Mouse (Mus musculus) forebrain, embryonic 12.5 days (tissue): ENCODE data around the gene Iglon5. TPM values are rescaled to one million over a fixed set of nuclear protein-coding genes. Genes with fewer than 3 reads are reported as not detected.

Source experiments
- ATAC-seq: fragments of 200-750 bp; cut with Nextera tagmentation; 2 replicates; pipeline ENCODE4 v1.8.0; 2017; ENCODE audit warnings: moderate TSS enrichment; ENCODE audit not compliant: low FRiP score
- H3K27ac ChIP-seq: fragments of 300-500 bp; sonication (generic); 2 replicates; pipeline ENCODE4 v1.5.1; 2016; ENCODE audit warnings: mild to moderate bottlenecking
- H3K27me3 ChIP-seq: fragments of 300-500 bp; sonication (generic); 2 replicates; pipeline ENCODE4 v1.6.1; 2016; ENCODE audit warnings: mild to moderate bottlenecking
- H3K36me3 ChIP-seq: fragments of 300-500 bp; sonication (generic); replicated peaks from 2 replicates; pipeline ENCODE4 v1.6.1; 2016; ENCODE audit warnings: mild to moderate bottlenecking
- H3K4me1 ChIP-seq: fragments of 300-500 bp; sonication (generic); 2 replicates; pipeline ENCODE4 v1.6.1; 2016
- H3K4me2 ChIP-seq: fragments of 300-500 bp; sonication (generic); 2 replicates; pipeline ENCODE4 v1.6.1; 2016; ENCODE audit warnings: mild to moderate bottlenecking, moderate library complexity
- H3K4me3 ChIP-seq: fragments of 300-500 bp; sonication (generic); replicated peaks from 2 replicates; pipeline ENCODE4 v1.5.1; 2016; ENCODE audit warnings: mild to moderate bottlenecking
- H3K9ac ChIP-seq: fragments of 300-500 bp; sonication (generic); 2 replicates; pipeline ENCODE4 v1.6.1; 2016; ENCODE audit warnings: mild to moderate bottlenecking
- H3K9me3 ChIP-seq: fragments of 300-500 bp; sonication (generic); 2 replicates; pipeline ENCODE4 v1.6.1; 2016
- WGBS: fragments of 180-500 bp; shearing (Covaris S2); methylation state at CpG from one replicate; pipeline ENCODE4 v1.1.7; 2016; 5-methylcytosine and 5-hydroxymethylcytosine counted together
- polyA plus RNA-seq: library from polyadenylated mRNA; unstranded; fragments of >200 nt; fragmentation: Nextera tagmentation; extraction: Ambion mirVana; gene quantifications from 2 replicates; pipeline ENCODE4 v1.2.1, GENCODE M21; 2016

Iglon5 gene
- polyA plus RNA-seq, 1 experiment from 2014 or later: 2.5 TPM

GRCm38 (mm10) chr7:43462851-43463250 is 27.0 kb downstream of the Iglon5 start, which contains the start of gene Vsig10l:
Vsig10l (plus strand) TSS chr7:43463151.
- Histone ChIP-seq H3K9ac (no peak within 1 kb of the TSS), H3K4me3 (no peak within 1 kb of the TSS), H3K27ac (no peak within 1 kb of the TSS), H3K36me3 (peaks cover 1% of the 10 kb centered on the region; the same call in 1 of the 2 replicates), H3K4me1 (peaks cover 18% of the 10 kb centered on the region), H3K9me3 (no peaks in the 10 kb centered on the region), H3K27me3 (peaks cover 23% of the 10 kb centered on the region), H3K4me2 (no peak within 1 kb of the TSS)
- WGBS: 69% methylated on average over 4 of the region's 4 CpGs
- ATAC-seq: no peak

- Histone ChIP-seq H3K4me2 (no peak overlapping the region), H3K9me3 (no peaks in the 10 kb centered on the region), H3K4me1 (no peaks in the 10 kb centered on the region), H3K27me3 (no peaks in the 10 kb centered on the region), H3K36me3 (peaks cover 45% of the 10 kb centered on the region), H3K27ac (no peak overlapping the region), H3K9ac (no peak overlapping the region), H3K4me3 (no peak overlapping the region)
- no peak for ATAC-seq
- 90% methylated on average over 6 of the region's 6 CpGs for WGBS
These were observed 35.5 kb downstream of the Iglon5 start for GRCm38 (mm10) chr7:43454371-43454770.

- no peak overlapping the region for H3K27ac ChIP-seq
- H3K36me3 ChIP-seq: peaks cover 45% of the 10 kb centered on the region
- no peak overlapping the region for H3K9ac ChIP-seq
- H3K4me2 ChIP-seq: no peak overlapping the region
- WGBS: 91% methylated on average over 14 of the region's 14 CpGs
- ATAC-seq: no peak
- no peaks in the 10 kb centered on the region for H3K4me1 ChIP-seq
- no peaks in the 10 kb centered on the region for H3K9me3 ChIP-seq
- no peak overlapping the region for H3K4me3 ChIP-seq
- no peaks in the 10 kb centered on the region for H3K27me3 ChIP-seq
These were observed 36.1 kb downstream of the Iglon5 start for GRCm38 (mm10) chr7:43453599-43454355.

- no peak overlapping the region for H3K4me2 ChIP-seq
- H3K9ac ChIP-seq: no peak overlapping the region
- no peaks in the 10 kb centered on the region for H3K9me3 ChIP-seq
- H3K27me3 ChIP-seq: no peaks in the 10 kb centered on the region
- H3K4me1 ChIP-seq: no peaks in the 10 kb centered on the region
- no peak for ATAC-seq
- WGBS: 39% methylated on average over 4 of the region's 4 CpGs
- H3K27ac ChIP-seq: no peak overlapping the region
- H3K4me3 ChIP-seq: no peak overlapping the region
- H3K36me3 ChIP-seq: peaks cover 41% of the 10 kb centered on the region
These were observed 37.3 kb downstream of the Iglon5 start for GRCm38 (mm10) chr7:43452609-43453008.

GRCm38 (mm10) chr7:43451726-43452125 is 38.1 kb downstream of the Iglon5 start:
- Histone ChIP-seq H3K27ac (no peak overlapping the region), H3K9ac (no peak overlapping the region), H3K9me3 (no peaks in the 10 kb centered on the region), H3K4me2 (no peak overlapping the region), H3K4me3 (no peak overlapping the region), H3K4me1 (no peaks in the 10 kb centered on the region), H3K27me3 (no peaks in the 10 kb centered on the region), H3K36me3 (peaks cover 32% of the 10 kb centered on the region)
- 95% methylated on average over 11 of the region's 11 CpGs for WGBS
- ATAC-seq: no peak

GRCm38 (mm10) chr7:43449811-43450210 is 40.1 kb downstream of the Iglon5 start:
- Histone ChIP-seq H3K9ac (no peak overlapping the region), H3K27ac (no peak overlapping the region), H3K9me3 (no peaks in the 10 kb centered on the region), H3K27me3 (no peaks in the 10 kb centered on the region), H3K4me3 (no peak overlapping the region), H3K4me1 (peaks cover 4% of the 10 kb centered on the region), H3K4me2 (no peak overlapping the region), H3K36me3 (peaks cover 19% of the 10 kb centered on the region)
- no peak for ATAC-seq
- 96% methylated on average over 2 of the region's 2 CpGs for WGBS

- Histone ChIP-seq H3K27ac (no peak overlapping the region), H3K4me3 (no peak overlapping the region), H3K4me1 (peaks cover 11% of the 10 kb centered on the region), H3K9ac (no peak overlapping the region), H3K36me3 (peaks cover 10% of the 10 kb centered on the region), H3K27me3 (no peaks in the 10 kb centered on the region), H3K9me3 (no peaks in the 10 kb centered on the region), H3K4me2 (no peak overlapping the region)
- WGBS: 81% methylated on average over 3 of the region's 3 CpGs
- ATAC-seq: no peak
These were observed 41.6 kb downstream of the Iglon5 start for GRCm38 (mm10) chr7:43448246-43448645.

- H3K4me3 ChIP-seq: no peak overlapping the region
- H3K9ac ChIP-seq: no peak overlapping the region
- H3K4me1 ChIP-seq: peaks cover 14% of the 10 kb centered on the region
- H3K36me3 ChIP-seq: peaks cover 5% of the 10 kb centered on the region
- WGBS: 86% methylated on average over 4 of the region's 4 CpGs
- H3K27me3 ChIP-seq: no peaks in the 10 kb centered on the region
- H3K4me2 ChIP-seq: no peak overlapping the region
- ATAC-seq: no peak
- no peak overlapping the region for H3K27ac ChIP-seq
- no peaks in the 10 kb centered on the region for H3K9me3 ChIP-seq
These were observed 42.1 kb downstream of the Iglon5 start for GRCm38 (mm10) chr7:43447801-43448200.

GRCm38 (mm10) chr7:43443917-43444293 is 46.0 kb downstream of the Iglon5 start, which contains the start of the genes Etfb and Gm45233:
Etfb (plus strand) TSS chr7:43444083.
Gm45233 (plus strand) TSS chr7:43444128.
- H3K9me3 ChIP-seq: no peaks in the 10 kb centered on the region
- H3K9ac ChIP-seq: peak within 1 kb of the TSS; percentile 55
- ATAC-seq: peak; percentile 98
- peak within 1 kb of the TSS; percentile 53 for H3K4me3 ChIP-seq
- WGBS: under 1% methylated on average over 27 of the region's 27 CpGs
- H3K27me3 ChIP-seq: 0 out of 2 replicates have a peak, but pooled peaks cover 7% of the 10 kb centered on the region
- peaks cover 19% of the 10 kb centered on the region for H3K4me1 ChIP-seq
- peak within 1 kb of the TSS; percentile 61 for H3K4me2 ChIP-seq
- peak within 1 kb of the TSS; percentile 63 for H3K27ac ChIP-seq
- no peaks in the 10 kb centered on the region for H3K36me3 ChIP-seq

- no peaks in the 10 kb centered on the region for H3K36me3 ChIP-seq
- peak; percentile 87 for ATAC-seq
- 0 out of 2 replicates have a peak, but pooled peaks cover 7% of the 10 kb centered on the region for H3K27me3 ChIP-seq
- H3K9me3 ChIP-seq: no peaks in the 10 kb centered on the region
- H3K4me3 ChIP-seq: peak overlapping the region; percentile 53
- peak overlapping the region; percentile 61 for H3K4me2 ChIP-seq
- peaks cover 19% of the 10 kb centered on the region for H3K4me1 ChIP-seq
- H3K9ac ChIP-seq: peak overlapping the region; percentile 39
- H3K27ac ChIP-seq: peak overlapping the region; percentile 63
- under 1% methylated on average over 36 of the region's 36 CpGs for WGBS
These were observed 46.6 kb downstream of the Iglon5 start for GRCm38 (mm10) chr7:43443126-43443916.

- H3K36me3 ChIP-seq: no peaks in the 10 kb centered on the region
- peak overlapping the region; percentile 39 for H3K9ac ChIP-seq
- H3K4me2 ChIP-seq: peak overlapping the region; percentile 61
- peaks cover 19% of the 10 kb centered on the region for H3K4me1 ChIP-seq
- 0 out of 2 replicates have a peak, but pooled peaks cover 7% of the 10 kb centered on the region for H3K27me3 ChIP-seq
- H3K9me3 ChIP-seq: no peaks in the 10 kb centered on the region
- 11% methylated on average over 9 of the region's 9 CpGs for WGBS
- H3K27ac ChIP-seq: peak overlapping the region; percentile 63
- no peak for ATAC-seq
- peak overlapping the region; percentile 53 for H3K4me3 ChIP-seq
These were observed 47.2 kb downstream of the Iglon5 start for GRCm38 (mm10) chr7:43442684-43443083.

GRCm38 (mm10) chr7:43441071-43441470 is 48.8 kb downstream of the Iglon5 start:
- Histone ChIP-seq H3K4me1 (peaks cover 19% of the 10 kb centered on the region), H3K4me2 (no peak overlapping the region), H3K9me3 (no peaks in the 10 kb centered on the region), H3K4me3 (no peak overlapping the region), H3K9ac (no peak overlapping the region), H3K27me3 (0 out of 2 replicates have a peak, but pooled peaks cover 7% of the 10 kb centered on the region), H3K27ac (no peak overlapping the region), H3K36me3 (no peaks in the 10 kb centered on the region)
- WGBS: 88% methylated on average over 3 of the region's 3 CpGs
- no peak for ATAC-seq
